Mouse (Mus musculus) testis, adult 2 months (tissue): ENCODE results near the gene Fam228a. TPM values are rescaled to one million over a fixed set of nuclear protein-coding genes. Genes with fewer than 3 reads are reported as not detected.
A peak's percentile ranks its signal among the peaks of the same experiment; 100 is the strongest.
"Not testable (repeated sequence)": the region's sequence is repeated elsewhere in the genome, so short reads cannot be mapped to it uniquely, and the experiment has no call there.

Experiments used
- H3K27ac ChIP-seq: fragments of 200-500 bp; 2 replicates; pipeline ENCODE4 v1.5.1; 2012; ENCODE audit warnings: low read depth, low read length; ENCODE audit not compliant: control insufficient read depth, insufficient read depth
- H3K27me3 ChIP-seq: fragments of 200-500 bp; 2 replicates; pipeline ENCODE4 v1.6.1; 2012; ENCODE audit warnings: mild to moderate bottlenecking, low read length, moderate library complexity; ENCODE audit not compliant: control insufficient read depth, insufficient read depth
- H3K36me3 ChIP-seq: fragments of 200-500 bp; 2 replicates; pipeline ENCODE4 v1.6.1; 2012; ENCODE audit warnings: mild to moderate bottlenecking, low read length; ENCODE audit not compliant: control insufficient read depth, insufficient read depth
- H3K4me1 ChIP-seq: fragments of 200-500 bp; 2 replicates; pipeline ENCODE4 v1.6.1; 2012; ENCODE audit warnings: low read length; ENCODE audit not compliant: control insufficient read depth, insufficient read depth
- H3K4me3 ChIP-seq: fragments of 200-500 bp; 2 replicates; pipeline ENCODE4 v1.5.1; 2012; ENCODE audit warnings: low read depth, mild to moderate bottlenecking, low read length, moderate library complexity, mixed read lengths; ENCODE audit not compliant: control insufficient read depth
- CTCF ChIP-seq: fragments of 200-500 bp; IDR thresholded peaks from 2 replicates; pipeline ENCODE4 v1.5.1; 2012; ENCODE audit warnings: low read depth, mild to moderate bottlenecking, inconsistent platforms, low read length, moderate library complexity; ENCODE audit not compliant: control insufficient read depth, insufficient read depth, insufficient replicate concordance
- POLR2A ChIP-seq: fragments of 200-500 bp; IDR thresholded peaks from 2 replicates; pipeline ENCODE4 v1.6.1; 2012; ENCODE audit warnings: low read depth, mild to moderate bottlenecking, inconsistent platforms, low read length, moderate library complexity; ENCODE audit not compliant: control insufficient read depth
- polyA plus RNA-seq: library from polyadenylated mRNA; depleted of rRNA; stranded (reverse); fragments of >200 nt; gene quantifications from 2 replicates; pipeline ENCODE4 v1.2.3, GENCODE M21; 2012; rRNA removed

Gene Fam228a
- polyA plus RNA-seq: 14.6 TPM in 2 replicates

- no peak for TF ChIP-seq CTCF
- peak; percentile 95 for TF ChIP-seq POLR2A
- Histone ChIP-seq H3K27ac (peak within 1 kb of the TSS; percentile 86), H3K27me3 (no peaks in the 10 kb centered on the region), H3K36me3 (no peaks in the 10 kb centered on the region), H3K4me1 (peaks cover 3% of the 10 kb centered on the region), H3K4me3 (peak within 1 kb of the TSS; percentile 88)
Measured at GRCm38 (mm10) chr12:4738031-4738576, at the start of gene Fam228a. Fam228a (minus strand) TSS chr12:4738430.

- H3K4me3 ChIP-seq: no peak overlapping the region
- H3K27ac ChIP-seq: no peak overlapping the region
- no peaks in the 10 kb centered on the region for H3K36me3 ChIP-seq
- no peaks in the 10 kb centered on the region for H3K27me3 ChIP-seq
- H3K4me1 ChIP-seq: no peaks in the 10 kb centered on the region
- no peak for TF ChIP-seq POLR2A
- no peak for TF ChIP-seq CTCF
Measured at GRCm38 (mm10) chr12:4784466-4784865, 46.2 kb upstream of the Fam228a start.

- Histone ChIP-seq H3K27ac (no peak overlapping the region), H3K4me3 (no peak overlapping the region), H3K36me3 (no peaks in the 10 kb centered on the region), H3K4me1 (no peaks in the 10 kb centered on the region), H3K27me3 (no peaks in the 10 kb centered on the region)
- no peak for TF ChIP-seq POLR2A
- no peak for TF ChIP-seq CTCF
Measured at GRCm38 (mm10) chr12:4783598-4783997, 45.4 kb upstream of the Fam228a start.

GRCm38 (mm10) chr12:4781725-4782404 lies 43.6 kb upstream of the Fam228a start:
- H3K4me3 ChIP-seq, H3K27ac ChIP-seq, H3K36me3 ChIP-seq, H3K27me3 ChIP-seq, H3K4me1 ChIP-seq: not testable (repeated sequence)

- no peak overlapping the region for H3K27ac ChIP-seq
- no peaks in the 10 kb centered on the region for H3K27me3 ChIP-seq
- H3K4me1 ChIP-seq: no peaks in the 10 kb centered on the region
- no peaks in the 10 kb centered on the region; the same call in 1 of the 2 replicates for H3K36me3 ChIP-seq
- no peak overlapping the region for H3K4me3 ChIP-seq
- no peak for TF ChIP-seq POLR2A
- no peak for TF ChIP-seq CTCF
Measured at GRCm38 (mm10) chr12:4781270-4781669, 43.0 kb upstream of the Fam228a start.

GRCm38 (mm10) chr12:4780245-4780644 lies 42.0 kb upstream of the Fam228a start:
- Histone ChIP-seq H3K36me3 (no peaks in the 10 kb centered on the region; the same call in 1 of the 2 replicates), H3K27ac (no peak overlapping the region), H3K4me1 (no peaks in the 10 kb centered on the region; the same call in 1 of the 2 replicates), H3K4me3 (peak overlapping the region; percentile 8; the same call in 1 of the 2 replicates), H3K27me3 (no peaks in the 10 kb centered on the region)
- no peak for TF ChIP-seq CTCF
- no peak for TF ChIP-seq POLR2A

GRCm38 (mm10) chr12:4777734-4778133 lies 39.5 kb upstream of the Fam228a start:
- H3K4me1 ChIP-seq: no peaks in the 10 kb centered on the region; the same call in 1 of the 2 replicates
- TF ChIP-seq CTCF (no peak), POLR2A (no peak)
- H3K36me3 ChIP-seq: no peaks in the 10 kb centered on the region; the same call in 1 of the 2 replicates
- no peak overlapping the region for H3K27ac ChIP-seq
- H3K4me3 ChIP-seq: no peak overlapping the region
- H3K27me3 ChIP-seq: no peaks in the 10 kb centered on the region
